Mouse (Mus musculus) E14TG2a.4 (cell line): Measurements from ENCODE around the gene Elmo1.

Experiments used
- H3K27me3 ChIP-seq: 2 replicates; pipeline ENCODE4 v1.6.1; 2014; ENCODE audit warnings: low read length, control low read depth; ENCODE audit not compliant: insufficient read depth
- H3K36me3 ChIP-seq: 2 replicates; pipeline ENCODE4 v1.6.1; 2014; ENCODE audit warnings: low read length, control low read depth; ENCODE audit not compliant: insufficient read depth
- H3K4me1 ChIP-seq: replicated peaks from 2 replicates; pipeline ENCODE4 v1.6.1; 2014; ENCODE audit warnings: low read depth, low read length, control low read depth
- H3K4me3 ChIP-seq: replicated peaks from 2 replicates; pipeline ENCODE4 v1.5.1; 2014; ENCODE audit warnings: mild to moderate bottlenecking, low read length
- H3K9me3 ChIP-seq: 2 replicates; pipeline ENCODE4 v1.6.1; 2014; ENCODE audit warnings: low read length, control low read depth
- CTCF ChIP-seq: conservative IDR thresholded peaks from 2 replicates; pipeline ENCODE4 v1.5.1; 2014; ENCODE audit warnings: low read length
- NANOG ChIP-seq: IDR thresholded peaks from 2 replicates; pipeline ENCODE4 v1.6.1; 2014; ENCODE audit warnings: borderline replicate concordance, low read length, mixed read lengths
- POU5F1 ChIP-seq: IDR thresholded peaks from 2 replicates; pipeline ENCODE4 v1.6.1; 2014; ENCODE audit warnings: low read length, borderline replicate concordance

Gene Elmo1

DNA sequence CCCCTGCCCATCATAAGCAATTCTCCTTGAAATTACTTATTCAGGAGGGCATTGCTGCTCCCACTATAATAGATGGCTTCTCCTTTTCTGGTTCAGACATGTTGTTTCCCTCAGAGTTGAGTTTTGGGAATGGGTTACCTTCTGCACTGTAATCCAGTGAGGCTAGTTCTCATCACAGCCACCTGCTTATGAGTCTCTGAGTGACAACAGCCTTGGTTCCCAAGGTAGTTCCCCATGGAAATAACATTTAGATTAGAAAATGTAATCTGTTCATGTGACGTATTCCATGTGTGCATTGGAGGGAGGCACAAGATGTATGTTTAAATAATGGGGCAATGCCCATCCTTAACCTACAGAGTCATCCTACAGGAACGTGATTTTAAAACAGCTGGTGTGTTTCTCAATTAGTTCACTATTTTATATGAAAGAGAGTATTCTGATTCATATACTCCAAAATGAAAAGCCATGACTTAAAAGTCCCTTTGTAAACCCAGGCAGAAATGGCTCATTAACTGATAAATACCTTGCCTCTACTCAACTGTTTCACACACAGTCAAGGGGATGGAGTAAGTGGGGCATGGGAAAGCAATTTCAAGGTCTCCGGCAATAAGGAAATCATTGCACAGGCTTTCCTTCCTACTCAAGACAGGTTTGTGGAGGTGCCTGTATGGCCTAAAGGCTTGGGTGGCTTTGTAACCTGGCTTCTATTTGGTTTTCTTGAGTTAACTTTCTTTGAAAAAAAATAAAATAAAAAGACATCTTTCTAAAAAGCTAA, 302.6 kb downstream of the Elmo1 start:
- no peaks in the 10 kb centered on the region for H3K36me3 ChIP-seq
- peaks cover 27% of the 10 kb centered on the region for H3K4me1 ChIP-seq
- no peak overlapping the region for H3K4me3 ChIP-seq
- TF ChIP-seq NANOG (no peak), CTCF (no peak), POU5F1 (no peak)
- no peaks in the 10 kb centered on the region for H3K27me3 ChIP-seq
- no peaks in the 10 kb centered on the region for H3K9me3 ChIP-seq

DNA sequence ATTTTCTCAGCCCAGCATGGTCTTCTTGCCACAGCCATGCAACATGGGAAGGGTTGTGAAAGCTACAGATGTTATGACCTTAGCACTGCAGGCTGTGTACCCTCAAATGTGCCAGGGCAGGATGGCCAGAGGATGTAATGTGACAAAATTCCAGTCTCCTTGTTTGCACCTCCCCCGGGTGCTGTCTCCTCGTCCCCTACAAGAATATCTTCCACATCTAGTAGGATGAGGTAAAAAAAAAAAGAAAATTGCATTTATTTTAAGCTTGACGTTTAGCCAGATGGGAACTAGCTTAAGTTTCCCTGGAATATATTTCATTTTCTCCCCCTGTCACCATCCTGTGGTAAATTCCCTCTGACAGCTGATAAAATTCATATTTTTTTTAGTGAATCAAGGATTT, 307.3 kb downstream of the Elmo1 start:
- no peaks in the 10 kb centered on the region for H3K4me1 ChIP-seq
- TF ChIP-seq CTCF = no peak
- H3K27me3 ChIP-seq = no peaks in the 10 kb centered on the region
- no peak overlapping the region for H3K4me3 ChIP-seq
- no peaks in the 10 kb centered on the region for H3K36me3 ChIP-seq
- no peaks in the 10 kb centered on the region for H3K9me3 ChIP-seq

DNA sequence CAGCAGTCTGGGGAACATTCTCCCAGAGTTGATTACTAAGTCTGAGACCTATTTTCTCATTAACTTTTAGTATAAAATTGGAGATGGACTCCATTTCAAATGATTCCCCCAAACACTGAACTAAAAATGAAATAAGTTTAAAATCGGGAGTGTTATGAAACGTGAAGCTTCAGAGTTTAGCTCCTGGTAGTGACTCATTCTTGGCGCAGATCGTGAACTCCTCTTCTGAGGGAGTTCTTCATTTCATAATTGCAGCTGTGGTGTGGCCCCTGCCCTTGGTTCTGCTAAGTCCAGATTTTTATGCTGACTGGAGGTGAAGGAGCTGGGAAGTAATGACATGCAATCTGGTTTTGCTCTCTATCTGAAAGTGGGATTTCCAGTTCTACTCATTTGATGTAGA, 307.9 kb downstream of the Elmo1 start:
- Histone ChIP-seq H3K4me1 (no peaks in the 10 kb centered on the region), H3K4me3 (no peak overlapping the region), H3K9me3 (no peaks in the 10 kb centered on the region), H3K36me3 (no peaks in the 10 kb centered on the region), H3K27me3 (no peaks in the 10 kb centered on the region)
- no peak for TF ChIP-seq POU5F1
- TF ChIP-seq NANOG = no peak
- no peak for TF ChIP-seq CTCF

DNA sequence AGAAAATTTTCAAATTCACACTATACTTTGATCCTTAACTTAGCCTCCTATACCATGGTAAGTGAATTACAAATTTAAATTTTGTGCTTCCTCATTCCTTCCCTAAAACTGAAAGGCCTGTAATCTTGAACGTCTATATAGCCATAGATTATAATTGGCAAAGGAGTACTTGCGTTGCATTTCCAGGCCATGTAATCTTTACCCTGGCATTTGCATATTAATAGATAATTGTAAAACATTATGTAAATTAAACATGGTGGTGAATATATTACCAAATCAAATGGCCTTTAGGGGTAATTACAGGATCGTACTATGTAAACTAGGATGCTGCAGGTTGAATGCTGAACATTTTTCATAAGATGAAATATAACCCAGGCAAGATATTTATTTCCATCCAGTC, 314.1 kb downstream of the Elmo1 start:
- H3K4me3 ChIP-seq = no peak overlapping the region
- no peak for TF ChIP-seq POU5F1
- no peak for TF ChIP-seq CTCF
- TF ChIP-seq NANOG = no peak
- H3K27me3 ChIP-seq = no peaks in the 10 kb centered on the region
- H3K4me1 ChIP-seq = no peaks in the 10 kb centered on the region
- no peaks in the 10 kb centered on the region for H3K9me3 ChIP-seq
- no peaks in the 10 kb centered on the region for H3K36me3 ChIP-seq

- no peak for TF ChIP-seq NANOG
- no peak for TF ChIP-seq CTCF
- no peak for TF ChIP-seq POU5F1
- no peaks in the 10 kb centered on the region for H3K27me3 ChIP-seq
- H3K36me3 ChIP-seq = no peaks in the 10 kb centered on the region
- H3K9me3 ChIP-seq = no peaks in the 10 kb centered on the region
- no peak overlapping the region for H3K4me3 ChIP-seq
- H3K4me1 ChIP-seq = no peaks in the 10 kb centered on the region
Observed at GRCm38 (mm10) chr13:20406470-20407213, 316.2 kb downstream of the Elmo1 start.

DNA sequence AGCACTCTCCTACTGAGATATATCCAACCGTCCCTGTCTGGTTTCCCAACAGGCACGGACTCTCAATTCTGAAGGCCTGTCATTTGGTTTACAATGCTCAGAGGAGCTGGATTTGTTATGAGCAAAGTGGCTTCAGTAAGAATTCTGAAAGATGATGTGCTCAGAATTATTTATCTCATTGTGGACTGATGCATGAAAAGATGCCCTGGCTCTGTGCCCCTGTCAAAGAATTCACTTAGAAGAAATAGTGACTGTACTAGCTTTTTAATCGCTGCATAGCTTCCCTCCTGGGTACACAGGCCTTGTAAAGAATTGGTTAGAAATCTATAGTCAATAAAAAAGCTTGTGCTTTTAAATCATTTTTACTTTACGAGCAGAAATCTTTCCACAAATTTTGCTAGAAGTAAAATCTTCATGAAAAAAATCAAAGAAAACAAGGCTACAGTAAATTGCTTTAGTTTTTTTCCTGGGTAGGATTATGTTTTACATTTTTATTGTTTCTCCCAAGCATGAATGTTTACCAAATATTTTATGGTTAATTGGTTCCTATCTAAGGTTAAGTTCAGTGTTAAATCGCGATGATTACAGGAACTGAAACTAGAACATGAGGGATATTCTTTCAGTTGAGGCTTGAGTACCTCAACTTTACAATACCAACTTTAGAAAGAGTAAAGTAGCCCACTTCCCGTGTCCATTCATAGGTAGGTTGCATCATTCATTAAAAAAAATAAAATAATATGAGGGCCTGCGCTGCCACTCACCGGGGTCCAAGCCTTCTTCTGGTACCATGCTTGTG, 320.1 kb downstream of the Elmo1 start:
- no peak overlapping the region for H3K4me3 ChIP-seq
- no peaks in the 10 kb centered on the region for H3K4me1 ChIP-seq
- TF ChIP-seq NANOG = no peak
- no peak for TF ChIP-seq POU5F1
- TF ChIP-seq CTCF = no peak
- no peaks in the 10 kb centered on the region for H3K9me3 ChIP-seq
- no peaks in the 10 kb centered on the region for H3K27me3 ChIP-seq
- no peaks in the 10 kb centered on the region for H3K36me3 ChIP-seq

- H3K9me3 ChIP-seq = no peaks in the 10 kb centered on the region
- H3K4me1 ChIP-seq = no peaks in the 10 kb centered on the region
- H3K36me3 ChIP-seq = no peaks in the 10 kb centered on the region
- no peak for TF ChIP-seq POU5F1
- no peak for TF ChIP-seq NANOG
- no peak for TF ChIP-seq CTCF
- H3K4me3 ChIP-seq = no peak overlapping the region
- no peaks in the 10 kb centered on the region for H3K27me3 ChIP-seq
Observed at GRCm38 (mm10) chr13:20416691-20417660, 326.6 kb downstream of the Elmo1 start.

DNA sequence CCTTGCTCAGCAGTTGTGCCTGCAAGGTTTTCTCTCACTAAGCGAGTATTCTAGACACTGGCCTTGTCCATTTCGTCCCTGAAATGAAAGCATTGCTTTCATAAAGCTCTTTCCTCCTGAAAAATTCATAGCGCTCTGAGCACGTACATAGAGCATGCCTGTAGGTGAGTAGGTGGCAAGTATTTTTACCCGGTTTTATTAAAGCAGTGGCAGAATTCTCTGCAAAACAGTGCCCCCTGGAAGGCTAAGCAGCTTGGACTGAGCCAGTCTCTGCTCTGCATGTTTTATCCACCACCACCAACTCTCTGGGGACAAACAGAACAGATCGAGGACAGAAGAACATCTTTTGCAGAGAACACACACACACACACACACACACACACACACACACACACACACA, 340.6 kb downstream of the Elmo1 start:
- H3K36me3 ChIP-seq = no peaks in the 10 kb centered on the region
- no peak overlapping the region for H3K4me3 ChIP-seq
- peaks cover 13% of the 10 kb centered on the region for H3K4me1 ChIP-seq
- H3K27me3 ChIP-seq = no peaks in the 10 kb centered on the region
- H3K9me3 ChIP-seq = no peaks in the 10 kb centered on the region
- no peak for TF ChIP-seq POU5F1
- no peak for TF ChIP-seq CTCF
- no peak for TF ChIP-seq NANOG
